Mouse (Mus musculus) thymus, adult 2 months (tissue): ENCODE data around the gene Atf3.

Experiments used
- CTCF ChIP-seq: fragments of 200-500 bp; IDR thresholded peaks from 2 replicates; pipeline ENCODE4 v1.5.1; 2012; ENCODE audit warnings: mild to moderate bottlenecking, control low read depth, low read length, moderate library complexity, borderline replicate concordance; ENCODE audit not compliant: control insufficient read depth, poor library complexity, insufficient read depth; ENCODE audit errors: extremely low read depth
- POLR2A ChIP-seq: fragments of 200-500 bp; IDR thresholded peaks from 2 replicates; pipeline ENCODE4 v1.6.1; 2012; ENCODE audit warnings: mild to moderate bottlenecking, low read length, control low read depth, moderate library complexity; ENCODE audit not compliant: control insufficient read depth, poor library complexity, insufficient read depth; ENCODE audit errors: extremely low read depth

- TF ChIP-seq POLR2A: no peak
- TF ChIP-seq CTCF: no peak
Observed at GRCm38 (mm10) chr1:191253636-191254035, 35.8 kb upstream of the Atf3 start.
